Mouse (Mus musculus) midbrain, embryonic 16.5 days (tissue): Measurements from ENCODE around the gene Fbln2. TPM values are rescaled to one million over a fixed set of nuclear protein-coding genes. Genes with fewer than 3 reads are reported as not detected.

Source experiments
- ATAC-seq: fragments of 200-750 bp; cut with Nextera tagmentation; 2 replicates; pipeline ENCODE4 v1.8.0; 2017; ENCODE audit warnings: moderate TSS enrichment
- H3K27ac ChIP-seq: fragments of 300-500 bp; sonication (generic); 2 replicates; pipeline ENCODE4 v1.5.1; 2014; ENCODE audit warnings: mild to moderate bottlenecking, low read length, mixed read lengths
- H3K27me3 ChIP-seq: fragments of 300-500 bp; sonication (generic); 2 replicates; pipeline ENCODE4 v1.6.1; 2014; ENCODE audit warnings: low read depth, low read length, mixed read lengths; ENCODE audit not compliant: control insufficient read depth, insufficient read depth
- H3K36me3 ChIP-seq: fragments of 300-500 bp; sonication (generic); 2 replicates; pipeline ENCODE4 v1.6.1; 2014; ENCODE audit warnings: mild to moderate bottlenecking, low read length, moderate library complexity, mixed read lengths; ENCODE audit not compliant: control insufficient read depth, insufficient read depth
- H3K4me1 ChIP-seq: fragments of 300-500 bp; sonication (generic); 2 replicates; pipeline ENCODE4 v1.6.1; 2014; ENCODE audit warnings: mild to moderate bottlenecking, low read length, mixed read lengths; ENCODE audit not compliant: control insufficient read depth, insufficient read depth
- H3K4me2 ChIP-seq: fragments of 300-500 bp; sonication (generic); 2 replicates; pipeline ENCODE4 v1.6.1; 2014; ENCODE audit warnings: mild to moderate bottlenecking, low read length, mixed read lengths
- H3K4me3 ChIP-seq: fragments of 300-500 bp; sonication (generic); 2 replicates; pipeline ENCODE4 v1.5.1; 2014; ENCODE audit warnings: low read depth, mild to moderate bottlenecking, low read length, moderate library complexity, mixed read lengths
- H3K9ac ChIP-seq: fragments of 300-500 bp; sonication (generic); 2 replicates; pipeline ENCODE4 v1.6.1; 2014; ENCODE audit warnings: low read depth, low read length, mixed read lengths
- H3K9me3 ChIP-seq: fragments of 300-500 bp; sonication (generic); replicated peaks from 2 replicates; pipeline ENCODE4 v1.6.1; 2014; ENCODE audit warnings: mild to moderate bottlenecking, low read length, mixed read lengths; ENCODE audit not compliant: control insufficient read depth, poor library complexity, severe bottlenecking
- WGBS: fragments of 180-500 bp; shearing (Covaris S2); extraction: QIAGEN DNeasy Blood & Tissue Kit; methylation state at CpG from one replicate; pipeline ENCODE4 v1.1.7; 2014; 5-methylcytosine and 5-hydroxymethylcytosine counted together
- polyA plus RNA-seq: library from polyadenylated mRNA; unstranded; fragments of >200 nt; fragmentation: Nextera tagmentation; extraction: Ambion mirVana; gene quantifications from 2 replicates; pipeline ENCODE4 v1.2.1, GENCODE M21; 2015

Gene Fbln2
- polyA plus RNA-seq, 1 experiment from 2014 or later: 12.5 TPM

DNA sequence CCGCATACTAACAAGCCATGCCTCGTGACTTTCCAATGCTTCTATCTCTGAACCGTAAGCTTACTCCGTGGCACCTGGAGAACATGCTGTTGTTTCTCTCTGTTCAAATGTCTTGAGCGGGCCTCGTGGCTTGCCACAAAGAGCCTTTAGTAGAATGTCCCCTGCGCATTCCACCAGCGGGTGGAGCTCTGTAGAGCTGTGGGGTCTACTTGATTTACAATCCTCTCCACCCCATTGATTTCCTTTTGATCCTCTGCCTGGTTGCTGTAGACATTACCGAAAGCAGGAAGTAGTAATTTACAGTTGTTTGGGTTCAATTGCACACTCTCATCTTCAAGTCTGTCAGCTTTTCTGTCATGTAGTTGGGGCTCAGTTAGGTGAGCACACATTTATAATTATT is 100.2 kb downstream of the Fbln2 start:
- no peak overlapping the region for H3K9ac ChIP-seq
- no peak overlapping the region for H3K4me3 ChIP-seq
- no peaks in the 10 kb centered on the region for H3K36me3 ChIP-seq
- no peak overlapping the region for H3K4me2 ChIP-seq
- 74% methylated on average over 9 of the region's 9 CpGs for WGBS
- H3K27me3 ChIP-seq: no peaks in the 10 kb centered on the region
- H3K27ac ChIP-seq: no peak overlapping the region
- ATAC-seq: no peak
- H3K9me3 ChIP-seq: no peaks in the 10 kb centered on the region; the same call in 1 of the 2 replicates
- H3K4me1 ChIP-seq: no peaks in the 10 kb centered on the region

Other genes with a start within 250 kb of the Fbln2 start
- gene Iqsec1, start 223.8 kb upstream of the Fbln2 start, polyA plus RNA-seq: 24.6 and 25.6 TPM in 2 replicates
- 20.5 and 20.7 TPM in 2 replicates for gene Nup210, start 95.6 kb upstream of the Fbln2 start, polyA plus RNA-seq
- gene Hdac11, start 55.8 kb upstream of the Fbln2 start, polyA plus RNA-seq: 48.0 and 56.3 TPM in 2 replicates
- 8.4 and 10.8 TPM in 2 replicates for gene Wnt7a, start 198.9 kb downstream of the Fbln2 start, polyA plus RNA-seq